Mouse (Mus musculus): ENCODE measurements around the gene Aldh9a1. TPM values are rescaled to one million over a fixed set of nuclear protein-coding genes. Genes with fewer than 3 reads are reported as not detected.
A peak's percentile ranks its signal among the peaks of the same experiment; 100 is the strongest.
"Not testable (repeated sequence)": the region's sequence is repeated elsewhere in the genome, so short reads cannot be mapped to it uniquely, and the experiment has no call there.

The Aldh9a1 gene
- total RNA-seq (2021): 64.4 and 67.5 TPM in 2 replicates
- long read RNA-seq, transcript Aldh9a1-201 (11 exons, 2,835 nt): major isoform, 217 of 247 reads
- long read RNA-seq, partial matches to known transcripts: 14 of 247 reads
- long read RNA-seq, other reads (novel, unspliced or antisense): 16 of 247 reads

- DNase-seq: peak; percentile 89
Measured at GRCm38 (mm10) chr1:167349815-167350596, at the start of gene Aldh9a1. Gene Aldh9a1, plus strand, starts transcription at chr1:167349991.

- no peak for DNase-seq
Measured at GRCm38 (mm10) chr1:167300122-167300521, 49.7 kb upstream of the Aldh9a1 start.

GRCm38 (mm10) chr1:167305501-167306137, 44.2 kb upstream of the Aldh9a1 start:
- no peak for DNase-seq

GRCm38 (mm10) chr1:167306451-167307240, 43.1 kb upstream of the Aldh9a1 start:
- peak; percentile 75 for DNase-seq

- no peak for DNase-seq
Measured at GRCm38 (mm10) chr1:167307674-167308073, 42.1 kb upstream of the Aldh9a1 start.

- DNase-seq: peak; percentile 99
Measured at GRCm38 (mm10) chr1:167308261-167309054, 41.3 kb upstream of the Aldh9a1 start, which contains the start of gene Tmco1. Gene Tmco1, plus strand, starts transcription at chr1:167308378.

- DNase-seq: no peak
Measured at GRCm38 (mm10) chr1:167312367-167312766, 37.4 kb upstream of the Aldh9a1 start.

GRCm38 (mm10) chr1:167313220-167313619, 36.6 kb upstream of the Aldh9a1 start:
- DNase-seq: no peak

GRCm38 (mm10) chr1:167321691-167322090, 28.1 kb upstream of the Aldh9a1 start:
- DNase-seq: peak; percentile 45

- no peak for DNase-seq
Measured at GRCm38 (mm10) chr1:167328776-167329175, 21.0 kb upstream of the Aldh9a1 start.

GRCm38 (mm10) chr1:167331106-167331505, 18.7 kb upstream of the Aldh9a1 start:
- DNase-seq: no peak

- no peak for DNase-seq
Measured at GRCm38 (mm10) chr1:167336398-167336797, 13.4 kb upstream of the Aldh9a1 start.

- peak; percentile 80 for DNase-seq
Measured at GRCm38 (mm10) chr1:167337463-167338095, 12.2 kb upstream of the Aldh9a1 start.

GRCm38 (mm10) chr1:167339177-167339781, 10.5 kb upstream of the Aldh9a1 start:
- DNase-seq: no peak

GRCm38 (mm10) chr1:167340111-167340787, 9.5 kb upstream of the Aldh9a1 start:
- no peak for DNase-seq

- no peak for DNase-seq
Measured at GRCm38 (mm10) chr1:167340910-167341528, 8.8 kb upstream of the Aldh9a1 start.

- no peak for DNase-seq
Measured at GRCm38 (mm10) chr1:167342831-167343230, 7.0 kb upstream of the Aldh9a1 start.

GRCm38 (mm10) chr1:167345994-167346520, 3.7 kb upstream of the Aldh9a1 start:
- not testable (repeated sequence) for DNase-seq

GRCm38 (mm10) chr1:167349206-167349605, 585 bp upstream of the Aldh9a1 start:
- DNase-seq: not testable (repeated sequence)

Measured in adrenal gland, postnatal 25 days (tissue).